Mouse (Mus musculus) cortical plate, adult 2 months (tissue): ENCODE measurements at regions not wholly inside any gene's neighbourhood (a gene's known extent, or its start where the extent isn't known, plus 50 kb on each side); places are given as distances from the start of the nearest gene placed in this dataset.

Experiments
- H3K27ac ChIP-seq: fragments of 200-500 bp; 2 replicates; pipeline ENCODE4 v1.5.1; 2012; ENCODE audit warnings: low read length, control low read depth, inconsistent platforms; ENCODE audit not compliant: insufficient read depth
- H3K4me1 ChIP-seq: fragments of 200-500 bp; 2 replicates; pipeline ENCODE4 v1.6.1; 2011; ENCODE audit warnings: low read length; ENCODE audit not compliant: control insufficient read depth, insufficient read depth
- H3K4me3 ChIP-seq: fragments of 200-500 bp; 2 replicates; pipeline ENCODE4 v1.5.1; 2011; ENCODE audit warnings: mild to moderate bottlenecking, low read length, control low read depth; ENCODE audit not compliant: insufficient read depth
- CTCF ChIP-seq: fragments of 200-500 bp; IDR thresholded peaks from 2 replicates; pipeline ENCODE4 v1.5.1; 2011; ENCODE audit warnings: mild to moderate bottlenecking, control low read depth, low read length; ENCODE audit not compliant: insufficient read depth; ENCODE audit errors: extremely low read depth
- POLR2A ChIP-seq: fragments of 200-500 bp; IDR thresholded peaks from 2 replicates; pipeline ENCODE4 v1.6.1; 2011; ENCODE audit warnings: mild to moderate bottlenecking, low read length, control low read depth; ENCODE audit not compliant: insufficient read depth; ENCODE audit errors: extremely low read depth

GRCm38 (mm10) chrX:99593872-99594487, 122.9 kb upstream of the Pja1 start:
- Histone ChIP-seq H3K27ac (no peak overlapping the region), H3K4me3 (no peak overlapping the region)

GRCm38 (mm10) chrX:99592980-99593379, 121.9 kb upstream of the Pja1 start:
- TF ChIP-seq CTCF, result no peak
- TF ChIP-seq POLR2A, result no peak
- no peak overlapping the region for H3K4me3 ChIP-seq
- no peaks in the 10 kb centered on the region for H3K4me1 ChIP-seq
- H3K27ac ChIP-seq, result no peak overlapping the region

More at GRCm38 (mm10) chrX:99593872-99594487, 122.9 kb upstream of the Pja1 start:
- no peak for TF ChIP-seq CTCF
- TF ChIP-seq POLR2A, result no peak
- H3K4me1 ChIP-seq, result no peaks in the 10 kb centered on the region

GRCm38 (mm10) chrX:99587284-99587683, 116.2 kb upstream of the Pja1 start:
- no peaks in the 10 kb centered on the region for H3K4me1 ChIP-seq
- no peak overlapping the region for H3K27ac ChIP-seq
- H3K4me3 ChIP-seq, result no peak overlapping the region
- no peak for TF ChIP-seq POLR2A
- TF ChIP-seq CTCF, result no peak

DNA sequence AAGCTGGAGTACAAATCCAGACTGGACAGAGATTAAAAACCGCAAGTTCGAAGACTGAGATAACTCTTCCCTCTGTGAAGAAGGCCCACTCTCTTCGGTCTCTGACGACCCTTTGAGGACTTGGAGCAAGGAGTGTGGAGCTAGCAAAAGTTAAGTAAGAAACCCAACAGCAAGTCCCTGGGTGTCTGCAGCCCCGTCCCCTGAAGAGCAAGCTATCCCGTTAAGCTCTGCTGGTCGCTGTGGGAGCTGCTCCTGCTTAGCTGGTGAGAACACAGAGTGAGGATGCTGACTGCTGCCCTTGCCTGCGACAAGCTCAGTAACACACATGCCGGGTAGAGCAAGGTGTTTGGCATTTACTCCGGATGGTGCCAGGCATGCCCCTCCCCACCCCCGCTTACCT, 115.2 kb upstream of the Pja1 start:
- Histone ChIP-seq H3K4me1 (no peaks in the 10 kb centered on the region), H3K27ac (no peak overlapping the region), H3K4me3 (no peak overlapping the region)
- TF ChIP-seq CTCF (no peak), POLR2A (no peak)

- Histone ChIP-seq H3K27ac (no peak overlapping the region), H3K4me1 (no peaks in the 10 kb centered on the region), H3K4me3 (no peak overlapping the region)
- TF ChIP-seq POLR2A (no peak), CTCF (no peak)
Observed at GRCm38 (mm10) chrX:99585703-99586102, 114.6 kb upstream of the Pja1 start.

DNA sequence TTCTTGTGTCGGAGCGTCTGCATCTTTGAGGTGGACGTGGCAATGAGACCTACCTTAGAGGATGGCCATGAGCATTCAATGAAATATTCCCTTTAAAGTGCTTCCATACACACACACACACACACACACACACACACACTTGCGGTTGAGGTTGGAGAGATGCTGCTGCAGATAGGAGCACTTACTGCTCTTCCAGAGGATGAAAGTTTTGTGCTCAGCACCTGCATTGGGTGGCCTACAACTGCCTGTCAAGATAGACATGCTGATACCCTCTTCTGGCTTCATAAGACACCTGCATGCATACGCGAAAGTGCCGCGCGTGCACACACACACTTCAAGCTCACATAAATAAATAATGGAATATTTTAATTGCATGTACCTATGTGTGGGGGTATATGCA, 111.5 kb upstream of the Pja1 start:
- no peak overlapping the region for H3K4me3 ChIP-seq
- no peak overlapping the region for H3K27ac ChIP-seq
- TF ChIP-seq POLR2A, result no peak
- no peak for TF ChIP-seq CTCF
- H3K4me1 ChIP-seq, result no peaks in the 10 kb centered on the region

DNA sequence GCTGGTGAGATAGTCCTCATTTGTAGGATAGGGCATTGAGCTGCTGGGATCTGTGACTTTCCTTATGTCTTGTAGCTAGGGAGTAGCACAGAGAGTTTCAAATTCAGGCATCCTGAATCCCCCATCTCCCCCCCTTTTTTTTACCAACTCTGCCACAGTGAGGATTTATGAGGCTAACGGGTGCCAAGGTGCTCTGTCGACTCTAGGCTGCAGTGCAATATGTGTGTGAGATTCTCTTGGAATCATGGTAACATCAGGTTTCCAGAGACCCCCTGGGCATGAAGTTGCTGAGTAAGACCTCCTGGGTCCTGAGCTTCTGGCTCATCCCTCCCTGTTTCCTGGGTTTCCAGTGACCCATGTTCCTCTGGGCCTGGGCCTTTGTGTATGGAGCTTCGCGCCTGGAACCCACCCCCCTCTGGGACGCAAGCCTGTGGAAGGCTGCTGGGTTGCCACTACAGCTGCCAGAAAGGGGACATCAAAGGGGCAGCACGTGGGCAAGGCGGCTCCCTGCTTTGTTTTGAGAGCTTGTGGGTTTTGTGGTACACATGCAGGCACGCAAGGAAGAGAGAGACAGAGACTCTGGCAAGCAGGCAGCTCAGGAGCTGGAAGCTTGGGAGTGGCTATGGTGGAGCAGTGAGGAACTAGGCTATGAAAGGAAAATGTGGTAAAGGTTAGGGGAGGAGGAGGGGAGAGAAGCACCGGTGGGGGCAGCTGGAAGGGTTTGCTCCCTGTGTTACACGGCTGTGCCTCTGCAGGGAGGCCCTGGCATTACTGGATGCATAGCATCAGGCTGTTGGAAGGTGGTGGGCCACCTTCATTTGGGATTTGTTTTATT, 110.8 kb upstream of the Pja1 start:
- no peak for TF ChIP-seq CTCF
- no peak for TF ChIP-seq POLR2A
- Histone ChIP-seq H3K27ac (no peak overlapping the region), H3K4me3 (no peak overlapping the region), H3K4me1 (no peaks in the 10 kb centered on the region)

DNA sequence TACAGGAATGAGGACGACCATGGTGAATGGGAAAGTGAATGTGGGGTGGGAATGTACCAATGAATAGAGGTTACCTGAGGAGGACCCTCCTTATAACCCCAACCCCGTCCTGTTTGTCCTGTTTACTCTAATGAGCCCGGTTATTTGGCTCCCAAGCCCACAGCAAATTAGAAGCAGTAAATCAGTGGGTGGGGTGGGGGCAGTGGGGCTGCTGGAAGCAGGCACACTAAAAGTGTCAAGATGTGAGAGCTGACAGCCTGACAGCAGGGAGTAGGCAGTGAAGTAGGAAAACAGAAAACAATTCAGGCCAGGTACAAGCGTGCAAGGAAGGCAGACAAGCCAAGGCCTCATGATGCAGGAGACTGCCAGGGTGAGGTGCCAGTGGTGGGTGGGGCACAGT, 108.1 kb upstream of the Pja1 start:
- no peak overlapping the region for H3K27ac ChIP-seq
- H3K4me3 ChIP-seq, result no peak overlapping the region
- peaks cover 1% of the 10 kb centered on the region; the same call in 1 of the 2 replicates for H3K4me1 ChIP-seq
- TF ChIP-seq POLR2A (no peak), CTCF (no peak)

DNA sequence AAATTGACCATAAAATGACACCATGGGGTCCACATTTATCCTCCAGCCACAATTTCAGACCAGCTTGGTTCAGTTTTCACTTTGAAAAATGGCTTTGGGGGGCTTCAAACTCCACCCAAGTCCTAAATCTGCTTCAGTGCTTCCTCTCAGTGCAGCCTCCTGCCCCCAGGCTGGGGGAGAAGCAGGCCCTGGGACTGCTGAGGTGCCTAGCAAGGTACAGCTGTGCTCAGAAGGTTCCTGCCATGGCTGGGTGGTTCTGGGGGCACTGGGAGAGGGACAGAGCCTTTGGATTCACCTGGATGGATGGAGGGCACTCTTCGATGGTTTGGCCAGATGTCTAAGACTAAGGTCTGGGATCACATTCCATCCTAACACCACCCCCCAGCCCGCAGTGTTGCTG, 107.7 kb upstream of the Pja1 start:
- TF ChIP-seq POLR2A, result no peak
- no peak for TF ChIP-seq CTCF
- H3K4me3 ChIP-seq, result no peak overlapping the region
- peaks cover 2% of the 10 kb centered on the region; the same call in 1 of the 2 replicates for H3K4me1 ChIP-seq
- no peak overlapping the region for H3K27ac ChIP-seq

- Histone ChIP-seq H3K4me3 (no peak overlapping the region), H3K4me1 (peaks cover 2% of the 10 kb centered on the region; the same call in 1 of the 2 replicates)
- no peak for TF ChIP-seq POLR2A
- TF ChIP-seq CTCF, result no peak
Observed at GRCm38 (mm10) chrX:99575105-99575504, 104.0 kb upstream of the Pja1 start.

More at GRCm38 (mm10) chrX:99575105-99575504, 104.0 kb upstream of the Pja1 start:
- H3K27ac ChIP-seq, result no peak overlapping the region
